Mouse (Mus musculus): ENCODE results near the gene 2610042L04Rik.
"Not testable (repeated sequence)": the region's sequence is repeated elsewhere in the genome, so short reads cannot be mapped to it uniquely, and the experiment has no call there.

- not testable (repeated sequence) for TF ChIP-seq EP300, CTCF (IDR thresholded peaks at IDR 0.05; ENCODE audit: low read depth)
Measured at GRCm38 (mm10) chr14:4398624-4399023, 64.1 kb downstream of the 2610042L04Rik start.
